Mouse (Mus musculus): ENCODE measurements around the gene Cst9.

- no peak for TF ChIP-seq CTCF (IDR thresholded peaks at IDR 0.05; ENCODE audit: control insufficient read depth, insufficient read depth, insufficient replicate concordance, low read depth, low read length)
- no peak for TF ChIP-seq POLR2A (IDR thresholded peaks at IDR 0.05; ENCODE audit: control insufficient read depth, low read depth, low read length)
Observed at GRCm38 (mm10) chr2:148874617-148875334, 39.8 kb downstream of the Cst9 start.

All from testis, adult 2 months (tissue).